Mouse (Mus musculus): ENCODE results near the gene 4931409K22Rik. TPM values are rescaled to one million over a fixed set of nuclear protein-coding genes. Genes with fewer than 3 reads are reported as not detected.
A peak's percentile ranks its signal among the peaks of the same experiment; 100 is the strongest.

4931409K22Rik gene
- polyA plus RNA-seq, 1 experiment from 2014 or later: not detected

DNA sequence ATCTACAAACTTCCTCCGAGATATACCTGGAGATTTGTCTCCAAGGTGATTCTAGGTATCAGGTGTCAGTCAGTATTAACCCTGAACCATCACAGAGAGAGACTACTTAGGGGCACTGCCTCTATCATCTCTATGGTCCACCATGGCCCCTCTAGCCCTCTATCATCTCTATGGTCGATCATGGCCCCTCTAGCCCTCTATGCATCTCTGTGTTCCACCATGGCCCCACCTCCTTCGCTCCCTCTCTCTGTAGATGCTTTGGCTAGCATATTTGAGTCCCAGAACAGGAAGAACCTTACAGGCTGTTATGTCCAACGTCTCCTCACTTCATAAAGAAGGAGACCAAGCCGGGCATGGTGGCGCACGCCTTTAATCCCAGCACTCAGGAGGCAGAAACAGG lies 14.0 kb downstream of the 4931409K22Rik start:
- H3K9ac ChIP-seq (replicated peaks; ENCODE audit: low read length): no peak overlapping the region
- H3K9me3 ChIP-seq (replicated peaks; ENCODE audit: control insufficient read depth, low read length): no peaks in the 10 kb centered on the region
- DNase-seq (ENCODE audit: low spot score): no peak
- no peak overlapping the region for H3K4me2 ChIP-seq (ENCODE audit: low read depth, low read length)
- no peaks in the 10 kb centered on the region for H3K36me3 ChIP-seq (replicated peaks; ENCODE audit: control insufficient read depth, insufficient read depth, low read depth, low read length)
- ATAC-seq (replicated peaks; ENCODE audit: insufficient number of reproducible peaks, low FRiP score, low TSS enrichment, low read depth): no peak
- H3K27me3 ChIP-seq (ENCODE audit: control insufficient read depth, insufficient read depth, low read length): no peaks in the 10 kb centered on the region
- 82% methylated on average over 7 of the region's 7 CpGs for WGBS
- H3K4me1 ChIP-seq (ENCODE audit: control insufficient read depth, insufficient read depth, low read length): peaks cover 3% of the 10 kb centered on the region; the same call in 1 of the 2 replicates
- no peak overlapping the region for H3K4me3 ChIP-seq (ENCODE audit: low read depth, low read length)
- no peak overlapping the region for H3K27ac ChIP-seq (replicated peaks; ENCODE audit: low read depth, low read length)

DNA sequence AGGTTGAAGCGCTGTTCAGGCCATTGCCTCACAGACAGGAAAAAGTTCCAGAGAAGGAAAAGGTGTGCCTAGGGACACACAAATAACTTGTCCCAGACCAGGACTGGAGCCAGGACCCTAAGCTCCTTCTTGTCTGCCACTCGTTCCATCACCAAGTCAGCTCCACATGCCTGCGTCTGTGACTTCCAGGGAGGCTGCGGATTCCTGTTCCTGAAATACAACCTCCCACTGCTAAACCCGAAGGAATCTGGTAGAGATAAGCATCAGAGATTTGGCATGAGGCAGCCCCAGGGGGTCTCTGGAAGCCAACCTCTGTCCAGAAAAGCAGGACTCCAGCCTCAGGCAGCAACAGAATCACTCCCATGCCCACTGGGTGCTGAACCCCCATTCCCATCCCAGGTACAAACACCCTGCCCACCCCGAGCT lies 15.5 kb downstream of the 4931409K22Rik start:
- Histone ChIP-seq H3K4me3 (ENCODE audit: low read depth, low read length) (no peak overlapping the region), H3K9me3 (replicated peaks; ENCODE audit: control insufficient read depth, low read length) (no peaks in the 10 kb centered on the region), H3K4me1 (ENCODE audit: control insufficient read depth, insufficient read depth, low read length) (peaks cover 3% of the 10 kb centered on the region; the same call in 1 of the 2 replicates), H3K27ac (replicated peaks; ENCODE audit: low read depth, low read length) (no peak overlapping the region), H3K27me3 (ENCODE audit: control insufficient read depth, insufficient read depth, low read length) (no peaks in the 10 kb centered on the region), H3K9ac (replicated peaks; ENCODE audit: low read length) (no peak overlapping the region), H3K36me3 (replicated peaks; ENCODE audit: control insufficient read depth, insufficient read depth, low read depth, low read length) (no peaks in the 10 kb centered on the region), H3K4me2 (ENCODE audit: low read depth, low read length) (peak overlapping the region; percentile 4; the same call in 1 of the 2 replicates)
- DNase-seq (ENCODE audit: low spot score) (no peak), ATAC-seq (replicated peaks; ENCODE audit: insufficient number of reproducible peaks, low FRiP score, low TSS enrichment, low read depth) (no peak)
- WGBS: 24% methylated on average over 6 of the region's 6 CpGs

DNA sequence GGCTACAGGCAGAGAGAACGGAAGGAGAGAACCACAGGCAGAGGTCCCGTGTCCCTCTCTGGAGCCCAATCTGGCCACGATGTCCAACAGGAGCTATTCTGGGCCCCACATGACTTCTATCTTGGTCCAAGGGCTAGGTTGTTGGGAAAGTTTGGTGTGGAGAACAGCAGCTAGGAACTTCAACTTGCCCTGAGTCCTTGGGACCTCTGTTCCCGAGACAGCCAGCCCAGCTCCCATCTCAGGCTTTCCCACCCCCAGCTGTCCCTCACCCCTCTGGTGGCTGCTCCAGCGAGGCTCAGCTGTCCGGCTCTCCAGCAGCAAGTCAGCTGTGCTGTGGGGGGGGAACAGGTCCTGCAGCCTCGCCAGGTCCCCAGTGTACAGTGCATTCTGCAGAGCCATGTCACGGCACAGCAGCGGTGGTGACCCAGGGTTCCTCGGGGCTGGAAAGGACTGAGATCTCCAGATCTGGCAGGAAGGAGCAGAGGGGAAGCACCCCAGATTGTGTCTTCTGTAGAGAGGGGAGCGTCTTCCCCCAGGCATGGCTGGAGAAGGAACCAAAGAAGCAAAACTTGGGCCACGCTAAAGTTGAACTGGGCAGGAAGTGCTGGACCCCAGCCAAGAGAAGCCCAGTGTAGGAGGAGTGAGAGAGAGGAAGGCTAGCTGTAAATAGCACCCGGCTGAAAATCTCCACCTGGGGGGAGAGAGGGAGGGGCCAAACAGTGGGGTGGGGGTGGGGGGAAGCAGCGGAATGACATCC lies 16.0 kb downstream of the 4931409K22Rik start, which contains the start of gene Asb10:
Gene Asb10, minus strand, starts transcription at position 592 of the 757 bp plus-strand sequence.
- ATAC-seq (replicated peaks; ENCODE audit: insufficient number of reproducible peaks, low FRiP score, low TSS enrichment, low read depth): 0 out of 2 replicates have a peak, but pooled peaks have one; percentile 40
- H3K9me3 ChIP-seq (replicated peaks; ENCODE audit: control insufficient read depth, low read length): no peaks in the 10 kb centered on the region
- H3K9ac ChIP-seq (replicated peaks; ENCODE audit: low read length): no peak within 1 kb of the TSS
- no peak for DNase-seq (ENCODE audit: low spot score)
- H3K4me1 ChIP-seq (ENCODE audit: control insufficient read depth, insufficient read depth, low read length): peaks cover 3% of the 10 kb centered on the region; the same call in 1 of the 2 replicates
- no peak within 1 kb of the TSS for H3K4me3 ChIP-seq (ENCODE audit: low read depth, low read length)
- H3K27me3 ChIP-seq (ENCODE audit: control insufficient read depth, insufficient read depth, low read length): no peaks in the 10 kb centered on the region
- H3K36me3 ChIP-seq (replicated peaks; ENCODE audit: control insufficient read depth, insufficient read depth, low read depth, low read length): no peaks in the 10 kb centered on the region
- H3K27ac ChIP-seq (replicated peaks; ENCODE audit: low read depth, low read length): no peak within 1 kb of the TSS
- 36% methylated on average over 14 of the region's 14 CpGs for WGBS
- peak within 1 kb of the TSS; percentile 14 for H3K4me2 ChIP-seq (ENCODE audit: low read depth, low read length)

DNA sequence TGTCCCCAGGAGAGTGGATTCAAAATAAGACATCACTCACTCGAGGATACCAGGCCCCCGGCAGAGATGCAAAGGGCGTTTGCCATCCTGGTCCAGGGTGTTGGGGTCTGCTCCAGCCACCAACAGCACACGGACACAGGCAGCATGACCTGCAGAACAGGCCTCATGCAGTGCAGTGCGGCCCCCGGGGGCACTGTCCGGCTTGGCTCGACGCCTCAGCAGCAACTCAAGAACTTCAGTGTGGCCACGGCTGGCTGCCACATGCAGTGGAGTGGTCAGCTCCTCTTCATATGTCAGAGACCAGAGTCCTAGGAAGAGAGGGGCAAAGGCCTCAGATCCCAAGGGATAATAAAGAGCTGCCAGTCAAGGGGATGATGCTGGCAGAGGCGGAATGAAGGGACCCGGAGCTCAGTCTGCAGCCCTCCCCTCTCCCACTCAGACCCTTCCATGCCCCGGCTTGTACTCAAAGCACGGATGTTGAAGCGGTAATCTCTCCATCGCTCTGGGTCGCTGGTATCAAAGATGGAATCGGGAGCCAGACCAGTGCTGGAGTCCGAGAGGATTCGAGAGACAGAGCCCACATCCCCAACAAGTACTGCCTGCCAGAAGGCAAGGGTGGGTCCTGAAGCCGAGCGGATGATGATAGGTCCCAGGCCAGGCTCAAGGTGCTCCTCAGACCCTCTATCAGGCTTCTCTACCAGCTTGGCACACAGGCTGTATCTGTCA lies 16.9 kb downstream of the 4931409K22Rik start:
- Histone ChIP-seq H3K4me1 (ENCODE audit: control insufficient read depth, insufficient read depth, low read length) (peaks cover 3% of the 10 kb centered on the region; the same call in 1 of the 2 replicates), H3K27me3 (ENCODE audit: control insufficient read depth, insufficient read depth, low read length) (no peaks in the 10 kb centered on the region), H3K9ac (replicated peaks; ENCODE audit: low read length) (no peak overlapping the region), H3K9me3 (replicated peaks; ENCODE audit: control insufficient read depth, low read length) (no peaks in the 10 kb centered on the region), H3K36me3 (replicated peaks; ENCODE audit: control insufficient read depth, insufficient read depth, low read depth, low read length) (no peaks in the 10 kb centered on the region), H3K4me3 (ENCODE audit: low read depth, low read length) (no peak overlapping the region), H3K27ac (replicated peaks; ENCODE audit: low read depth, low read length) (no peak overlapping the region), H3K4me2 (ENCODE audit: low read depth, low read length) (no peak overlapping the region)
- ATAC-seq (replicated peaks; ENCODE audit: insufficient number of reproducible peaks, low FRiP score, low TSS enrichment, low read depth) (no peak), DNase-seq (ENCODE audit: low spot score) (no peak)
- 80% methylated on average over 22 of the region's 22 CpGs for WGBS

DNA sequence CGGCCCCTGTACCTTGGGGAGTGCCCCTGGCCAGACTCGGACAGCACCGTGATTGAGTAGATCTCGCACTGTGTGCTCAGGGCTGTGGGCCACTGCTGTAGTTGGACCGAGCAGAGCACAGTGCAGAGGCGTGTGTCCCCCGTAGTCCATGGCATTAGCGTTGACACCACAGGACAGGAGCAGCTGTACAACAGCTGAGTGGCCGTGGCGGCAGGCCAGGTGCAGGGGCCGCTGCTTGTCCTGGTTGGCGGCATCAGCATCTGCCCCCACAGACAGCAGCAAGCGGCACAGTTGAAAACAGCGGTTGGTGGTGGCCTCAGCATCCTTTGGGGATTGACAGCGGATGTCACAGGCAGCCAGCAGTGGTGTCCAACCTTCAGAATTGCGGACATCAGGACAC lies 19.0 kb downstream of the 4931409K22Rik start:
- H3K4me3 ChIP-seq (ENCODE audit: low read depth, low read length): no peak overlapping the region
- H3K9me3 ChIP-seq (replicated peaks; ENCODE audit: control insufficient read depth, low read length): no peaks in the 10 kb centered on the region
- no peaks in the 10 kb centered on the region for H3K36me3 ChIP-seq (replicated peaks; ENCODE audit: control insufficient read depth, insufficient read depth, low read depth, low read length)
- DNase-seq (ENCODE audit: low spot score) (no peak), ATAC-seq (replicated peaks; ENCODE audit: insufficient number of reproducible peaks, low FRiP score, low TSS enrichment, low read depth) (no peak)
- H3K4me1 ChIP-seq (ENCODE audit: control insufficient read depth, insufficient read depth, low read length): peaks cover 3% of the 10 kb centered on the region; the same call in 1 of the 2 replicates
- H3K4me2 ChIP-seq (ENCODE audit: low read depth, low read length): no peak overlapping the region
- H3K27ac ChIP-seq (replicated peaks; ENCODE audit: low read depth, low read length): no peak overlapping the region
- H3K9ac ChIP-seq (replicated peaks; ENCODE audit: low read length): 0 out of 2 replicates have a peak overlapping the region, but pooled peaks have one; percentile 2
- 67% methylated on average over 16 of the region's 16 CpGs for WGBS
- H3K27me3 ChIP-seq (ENCODE audit: control insufficient read depth, insufficient read depth, low read length): no peaks in the 10 kb centered on the region

DNA sequence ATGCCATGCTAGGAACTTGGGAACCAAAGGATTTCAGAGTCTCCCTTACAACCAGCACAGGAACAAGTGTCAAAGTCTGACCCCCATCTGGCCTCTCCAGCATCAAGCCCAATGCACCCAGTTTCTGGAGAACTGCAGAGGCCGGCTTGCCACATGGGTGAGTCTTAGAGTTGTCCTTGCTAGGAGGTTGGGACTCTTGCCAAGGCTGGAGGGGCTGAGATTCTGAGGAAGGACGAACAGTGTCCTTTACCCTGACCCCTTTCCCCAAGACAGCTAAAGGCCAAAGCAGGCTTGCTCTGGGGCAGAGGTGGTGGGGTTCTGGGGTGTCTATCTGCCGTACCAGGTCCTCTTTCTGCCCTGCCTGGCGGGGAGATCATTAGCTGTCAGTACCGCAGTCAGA lies 20.1 kb downstream of the 4931409K22Rik start:
- Histone ChIP-seq H3K27ac (replicated peaks; ENCODE audit: low read depth, low read length) (no peak overlapping the region), H3K9ac (replicated peaks; ENCODE audit: low read length) (no peak overlapping the region), H3K4me3 (ENCODE audit: low read depth, low read length) (no peak overlapping the region), H3K36me3 (replicated peaks; ENCODE audit: control insufficient read depth, insufficient read depth, low read depth, low read length) (no peaks in the 10 kb centered on the region), H3K4me1 (ENCODE audit: control insufficient read depth, insufficient read depth, low read length) (peaks cover 3% of the 10 kb centered on the region; the same call in 1 of the 2 replicates), H3K4me2 (ENCODE audit: low read depth, low read length) (no peak overlapping the region), H3K9me3 (replicated peaks; ENCODE audit: control insufficient read depth, low read length) (no peaks in the 10 kb centered on the region), H3K27me3 (ENCODE audit: control insufficient read depth, insufficient read depth, low read length) (no peaks in the 10 kb centered on the region)
- ATAC-seq (replicated peaks; ENCODE audit: insufficient number of reproducible peaks, low FRiP score, low TSS enrichment, low read depth): no peak
- DNase-seq (ENCODE audit: low spot score): no peak
- WGBS: 79% methylated on average over 5 of the region's 5 CpGs

DNA sequence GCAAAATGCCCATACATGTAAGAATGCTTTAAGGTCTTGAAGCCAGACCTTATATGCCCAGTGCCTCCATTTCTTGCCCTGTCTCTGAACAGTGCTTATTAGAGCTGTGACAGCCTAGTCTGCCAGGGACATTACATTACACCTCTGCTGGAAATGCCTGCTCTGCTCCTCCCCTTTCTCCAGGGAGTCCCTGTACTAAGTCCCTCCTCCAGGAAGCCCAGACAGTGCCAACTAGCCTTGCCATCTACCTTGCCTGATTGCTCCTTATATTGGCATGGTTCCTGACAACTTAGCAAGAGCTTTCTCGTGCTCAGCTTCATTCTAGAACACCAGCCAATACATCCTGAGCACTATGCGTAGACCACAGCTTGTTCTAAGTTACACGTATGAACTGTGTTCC lies 20.9 kb downstream of the 4931409K22Rik start:
- Histone ChIP-seq H3K36me3 (replicated peaks; ENCODE audit: control insufficient read depth, insufficient read depth, low read depth, low read length) (no peaks in the 10 kb centered on the region), H3K9me3 (replicated peaks; ENCODE audit: control insufficient read depth, low read length) (no peaks in the 10 kb centered on the region), H3K9ac (replicated peaks; ENCODE audit: low read length) (no peak overlapping the region), H3K4me2 (ENCODE audit: low read depth, low read length) (no peak overlapping the region), H3K27me3 (ENCODE audit: control insufficient read depth, insufficient read depth, low read length) (no peaks in the 10 kb centered on the region), H3K4me3 (ENCODE audit: low read depth, low read length) (no peak overlapping the region), H3K4me1 (ENCODE audit: control insufficient read depth, insufficient read depth, low read length) (peaks cover 3% of the 10 kb centered on the region; the same call in 1 of the 2 replicates), H3K27ac (replicated peaks; ENCODE audit: low read depth, low read length) (no peak overlapping the region)
- no peak for ATAC-seq (replicated peaks; ENCODE audit: insufficient number of reproducible peaks, low FRiP score, low TSS enrichment, low read depth)
- DNase-seq (ENCODE audit: low spot score): no peak
- WGBS: 82% methylated on average over 3 of the region's 3 CpGs

DNA sequence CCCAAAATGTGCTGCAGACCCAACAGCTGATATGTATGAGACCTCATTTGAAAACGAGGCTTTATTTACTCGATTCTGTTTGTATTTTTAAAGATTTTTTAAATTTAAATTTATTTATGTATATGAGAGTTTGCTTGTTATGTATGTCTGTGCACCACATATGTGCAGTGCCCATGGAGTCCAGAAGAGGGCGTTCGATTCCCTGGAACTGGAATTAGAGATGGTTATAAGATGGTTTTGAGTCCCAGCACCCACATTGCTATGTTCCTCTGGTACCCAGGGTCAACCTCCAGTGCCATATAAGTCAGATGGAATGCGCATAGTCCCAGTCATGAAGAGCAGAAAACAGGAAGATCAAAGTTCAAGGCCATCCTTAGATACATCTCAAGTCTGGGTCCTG lies 22.3 kb downstream of the 4931409K22Rik start:
- Histone ChIP-seq H3K9ac (replicated peaks; ENCODE audit: low read length) (no peak overlapping the region), H3K4me3 (ENCODE audit: low read depth, low read length) (no peak overlapping the region), H3K27ac (replicated peaks; ENCODE audit: low read depth, low read length) (no peak overlapping the region), H3K9me3 (replicated peaks; ENCODE audit: control insufficient read depth, low read length) (no peaks in the 10 kb centered on the region), H3K4me2 (ENCODE audit: low read depth, low read length) (no peak overlapping the region), H3K36me3 (replicated peaks; ENCODE audit: control insufficient read depth, insufficient read depth, low read depth, low read length) (no peaks in the 10 kb centered on the region), H3K4me1 (ENCODE audit: control insufficient read depth, insufficient read depth, low read length) (no peaks in the 10 kb centered on the region), H3K27me3 (ENCODE audit: control insufficient read depth, insufficient read depth, low read length) (peaks cover 4% of the 10 kb centered on the region)
- ATAC-seq (replicated peaks; ENCODE audit: insufficient number of reproducible peaks, low FRiP score, low TSS enrichment, low read depth): no peak
- DNase-seq (ENCODE audit: low spot score): no peak
- WGBS: 55% methylated on average over 5 of the region's 5 CpGs
